Mouse (Mus musculus): ENCODE data around the gene Slc2a10. TPM values are rescaled to one million over a fixed set of nuclear protein-coding genes. Genes with fewer than 3 reads are reported as not detected.
"Not testable (repeated sequence)": the region's sequence is repeated elsewhere in the genome, so short reads cannot be mapped to it uniquely, and the experiment has no call there.

Gene Slc2a10
- polyA plus RNA-seq, 2 experiments: 0.13 to 0.23 TPM

GRCm38 (mm10) chr2:165497706-165498275 is 5.8 kb upstream of the Slc2a10 start:
- Histone ChIP-seq H3K9me3 (ENCODE audit: control insufficient read depth, low read length) (no peaks in the 10 kb centered on the region), H3K4me1 (replicated peaks; ENCODE audit: control insufficient read depth in 2 of 2, insufficient read depth in 2 of 2, low read length in 1 of 2) (peaks cover 0 to 4% of the 10 kb centered on the region in 2 experiments; a peak in 2 of 4 replicates), H3K27ac (no peak overlapping the region), H3K4me2 (ENCODE audit: low read depth) (no peak overlapping the region), H3K27me3 (ENCODE audit: control insufficient read depth, insufficient read depth, low read length) (no peaks in the 10 kb centered on the region), H3K9ac (replicated peaks) (no peak overlapping the region), H3K36me3 (replicated peaks; ENCODE audit: control insufficient read depth, insufficient read depth, low read depth) (no peaks in the 10 kb centered on the region), H3K4me3 (ENCODE audit: insufficient read depth in 1 of 2, low read depth in 2 of 2, low read length in 2 of 2) (no peak overlapping the region)
- 34% methylated on average over 2 of the region's 2 CpGs for WGBS (ENCODE audit: insufficient replicate concordance)
- DNase-seq (ENCODE audit: low read depth in 3 of 3, low spot score in 3 of 3) (no peak), ATAC-seq (ENCODE audit: insufficient read depth) (no peak)
- no peak for TF ChIP-seq EP300 (IDR thresholded peaks at IDR 0.05; ENCODE audit: low read depth)
- TF ChIP-seq CTCF (IDR thresholded peaks at IDR 0.05; ENCODE audit: low read depth): no peak

- Histone ChIP-seq H3K36me3 (replicated peaks; ENCODE audit: control insufficient read depth, insufficient read depth, low read depth) (no peaks in the 10 kb centered on the region), H3K4me1 (replicated peaks; ENCODE audit: control insufficient read depth in 2 of 2, insufficient read depth in 2 of 2, low read length in 1 of 2) (peaks cover 0 to under 1% of the 10 kb centered on the region in 2 experiments; a peak in 1 of 4 replicates), H3K4me2 (ENCODE audit: low read depth) (no peak overlapping the region), H3K9me3 (ENCODE audit: control insufficient read depth, low read length) (no peaks in the 10 kb centered on the region), H3K27me3 (ENCODE audit: control insufficient read depth, insufficient read depth, low read length) (no peaks in the 10 kb centered on the region; the same call in 1 of the 2 replicates), H3K4me3 (ENCODE audit: insufficient read depth in 1 of 2, low read depth in 2 of 2, low read length in 2 of 2) (no peak overlapping the region), H3K9ac (replicated peaks) (no peak overlapping the region), H3K27ac (no peak overlapping the region)
- WGBS (ENCODE audit: insufficient replicate concordance): 47% methylated on average over 6 of the region's 6 CpGs
- no peak for DNase-seq (ENCODE audit: low read depth in 3 of 3, low spot score in 3 of 3)
- TF ChIP-seq CTCF (IDR thresholded peaks at IDR 0.05; ENCODE audit: low read depth) (no peak), EP300 (IDR thresholded peaks at IDR 0.05; ENCODE audit: low read depth) (no peak)
- no peak for ATAC-seq (ENCODE audit: insufficient read depth)
Observed at GRCm38 (mm10) chr2:165498816-165499215, 4.8 kb upstream of the Slc2a10 start.

- Histone ChIP-seq H3K4me3 (ENCODE audit: insufficient read depth in 1 of 2, low read depth in 2 of 2, low read length in 2 of 2) (no peak overlapping the region), H3K9ac (replicated peaks) (no peak overlapping the region), H3K4me2 (ENCODE audit: low read depth) (no peak overlapping the region), H3K27me3 (ENCODE audit: control insufficient read depth, insufficient read depth, low read length) (no peaks in the 10 kb centered on the region; the same call in 1 of the 2 replicates), H3K4me1 (replicated peaks; ENCODE audit: control insufficient read depth in 2 of 2, insufficient read depth in 2 of 2, low read length in 1 of 2) (no peaks in the 10 kb centered on the region), H3K36me3 (replicated peaks; ENCODE audit: control insufficient read depth, insufficient read depth, low read depth) (no peaks in the 10 kb centered on the region), H3K27ac (no peak overlapping the region), H3K9me3 (ENCODE audit: control insufficient read depth, low read length) (no peaks in the 10 kb centered on the region)
- 52% methylated on average over 9 of the region's 9 CpGs for WGBS (ENCODE audit: insufficient replicate concordance)
- ATAC-seq (ENCODE audit: insufficient read depth) (no peak), DNase-seq (ENCODE audit: low read depth in 3 of 3, low spot score in 3 of 3) (no peak)
- TF ChIP-seq EP300 (IDR thresholded peaks at IDR 0.05; ENCODE audit: low read depth): no peak
- TF ChIP-seq CTCF (IDR thresholded peaks at IDR 0.05; ENCODE audit: low read depth): no peak
Observed at GRCm38 (mm10) chr2:165509686-165510085, 6.1 kb downstream of the Slc2a10 start.

GRCm38 (mm10) chr2:165510466-165510865 is 6.9 kb downstream of the Slc2a10 start:
- WGBS (ENCODE audit: insufficient replicate concordance): 55% methylated on average over 5 of the region's 5 CpGs
- DNase-seq (ENCODE audit: low read depth in 3 of 3, low spot score in 3 of 3) (no peak), ATAC-seq (ENCODE audit: insufficient read depth) (no peak)
- H3K36me3 ChIP-seq (replicated peaks; ENCODE audit: control insufficient read depth, insufficient read depth, low read depth): no peaks in the 10 kb centered on the region
- H3K27me3 ChIP-seq (ENCODE audit: control insufficient read depth, insufficient read depth, low read length): no peaks in the 10 kb centered on the region
- H3K4me1 ChIP-seq (replicated peaks; ENCODE audit: control insufficient read depth in 2 of 2, insufficient read depth in 2 of 2, low read length in 1 of 2): no peaks in the 10 kb centered on the region
- H3K27ac ChIP-seq: no peak overlapping the region
- no peak overlapping the region for H3K4me2 ChIP-seq (ENCODE audit: low read depth)
- no peaks in the 10 kb centered on the region for H3K9me3 ChIP-seq (ENCODE audit: control insufficient read depth, low read length)
- H3K9ac ChIP-seq (replicated peaks): no peak overlapping the region
- TF ChIP-seq CTCF (IDR thresholded peaks at IDR 0.05; ENCODE audit: low read depth): no peak
- TF ChIP-seq EP300 (IDR thresholded peaks at IDR 0.05; ENCODE audit: low read depth): no peak
- H3K4me3 ChIP-seq (ENCODE audit: insufficient read depth in 1 of 2, low read depth in 2 of 2, low read length in 2 of 2): no peak overlapping the region

GRCm38 (mm10) chr2:165510914-165511458 is 7.4 kb downstream of the Slc2a10 start:
- WGBS (ENCODE audit: insufficient replicate concordance): 47% methylated on average over 2 of the region's 2 CpGs
- not testable (repeated sequence) for H3K36me3 ChIP-seq (replicated peaks; ENCODE audit: control insufficient read depth, insufficient read depth, low read depth); H3K9ac ChIP-seq (replicated peaks); H3K4me2 ChIP-seq (ENCODE audit: low read depth); ATAC-seq (ENCODE audit: insufficient read depth); H3K4me1 ChIP-seq (replicated peaks; ENCODE audit: control insufficient read depth in 2 of 2, insufficient read depth in 2 of 2, low read length in 1 of 2); H3K27ac ChIP-seq; H3K4me3 ChIP-seq (ENCODE audit: insufficient read depth in 1 of 2, low read depth in 2 of 2, low read length in 2 of 2); DNase-seq (ENCODE audit: low read depth in 3 of 3, low spot score in 3 of 3); H3K27me3 ChIP-seq (ENCODE audit: control insufficient read depth, insufficient read depth, low read length); H3K9me3 ChIP-seq (ENCODE audit: control insufficient read depth, low read length)

- H3K9me3 ChIP-seq (ENCODE audit: control insufficient read depth, low read length); H3K4me3 ChIP-seq (ENCODE audit: insufficient read depth in 1 of 2, low read depth in 2 of 2, low read length in 2 of 2): not testable (repeated sequence)
- WGBS (ENCODE audit: insufficient replicate concordance): 69% methylated on average over 4 of the region's 4 CpGs
Observed at GRCm38 (mm10) chr2:165511530-165511929, 7.9 kb downstream of the Slc2a10 start.

More at GRCm38 (mm10) chr2:165511530-165511929, 7.9 kb downstream of the Slc2a10 start:
- not testable (repeated sequence) for ATAC-seq (ENCODE audit: insufficient read depth); H3K4me1 ChIP-seq (replicated peaks; ENCODE audit: control insufficient read depth in 2 of 2, insufficient read depth in 2 of 2, low read length in 1 of 2); H3K36me3 ChIP-seq (replicated peaks; ENCODE audit: control insufficient read depth, insufficient read depth, low read depth); H3K9ac ChIP-seq (replicated peaks); H3K27me3 ChIP-seq (ENCODE audit: control insufficient read depth, insufficient read depth, low read length); H3K27ac ChIP-seq; H3K4me2 ChIP-seq (ENCODE audit: low read depth)
- DNase-seq (ENCODE audit: low read depth in 3 of 3, low spot score in 3 of 3): peak in 1 of 3 experiments; percentile 11
